Mouse (Mus musculus) heart, adult 2 months (tissue): ENCODE data around the gene Phf14. TPM values are rescaled to one million over a fixed set of nuclear protein-coding genes. Genes with fewer than 3 reads are reported as not detected.

ENCODE experiments used
- DNase-seq, 2 experiments: peaks; one replicate each; pipeline ENCODE4 v3.0.0; 2021
- H3K27ac ChIP-seq: fragments of 200-600 bp; 2 replicates; pipeline ENCODE4 v1.8.1; 2022
- H3K27me3 ChIP-seq: fragments of 200-500 bp; 2 replicates; pipeline ENCODE4 v1.6.1; 2012; ENCODE audit warnings: mild to moderate bottlenecking, low read length, inconsistent platforms, mixed read lengths; ENCODE audit not compliant: control insufficient read depth, insufficient read depth
- H3K36me3 ChIP-seq: fragments of 200-500 bp; 2 replicates; pipeline ENCODE4 v1.6.1; 2012; ENCODE audit warnings: low read length, inconsistent platforms; ENCODE audit not compliant: control insufficient read depth, insufficient read depth
- H3K4me1 ChIP-seq: fragments of 200-500 bp; 2 replicates; pipeline ENCODE4 v1.6.1; 2011; ENCODE audit warnings: low read length; ENCODE audit not compliant: control insufficient read depth, insufficient read depth
- H3K4me3 ChIP-seq: fragments of 200-600 bp; 2 replicates; pipeline ENCODE4 v1.8.1; 2022
- H3K79me2 ChIP-seq: fragments of 200-500 bp; replicated peaks from 2 replicates; pipeline ENCODE4 v1.6.1; 2012; ENCODE audit warnings: mild to moderate bottlenecking, inconsistent platforms, low read length, moderate library complexity, mixed read lengths; ENCODE audit not compliant: control insufficient read depth, insufficient read depth
- H3K9ac ChIP-seq: fragments of 200-500 bp; 2 replicates; pipeline ENCODE4 v1.6.1; 2012; ENCODE audit warnings: low read depth, mild to moderate bottlenecking, control low read depth, inconsistent platforms, low read length, mixed read lengths
- CTCF ChIP-seq: fragments of 200-600 bp; IDR thresholded peaks from 2 replicates; pipeline ENCODE4 v1.8.1; 2022; ENCODE audit warnings: antibody characterized with exemption, mild to moderate bottlenecking, moderate library complexity
- EP300 ChIP-seq: fragments of 200-500 bp; IDR thresholded peaks from 2 replicates; pipeline ENCODE4 v1.6.1; 2011; ENCODE audit warnings: low read depth, low read length, control low read depth; ENCODE audit not compliant: insufficient read depth
- POLR2A ChIP-seq: fragments of 200-500 bp; IDR thresholded peaks from 2 replicates; pipeline ENCODE4 v1.6.1; 2011; ENCODE audit warnings: mild to moderate bottlenecking, low read depth, low read length, control low read depth; ENCODE audit not compliant: insufficient read depth
- WGBS: fragments of 180-500 bp; shearing (Covaris S2); methylation state at CpG from one replicate; pipeline ENCODE4 v1.1.7; 2018; 5-methylcytosine and 5-hydroxymethylcytosine counted together
- intact Hi-C: fragments of 180-260 bp; cut with DNase I; formaldehyde crosslinking; loops from one replicate; pipeline ENCODE4 v1.15.1; 2025
- polyA plus RNA-seq: library from polyadenylated mRNA; depleted of rRNA; stranded (reverse); fragments of >200 nt; gene quantifications from 2 replicates; pipeline ENCODE4 v1.2.3, GENCODE M21; 2012
- total RNA-seq, 2 experiments: library from RNA; stranded (reverse); gene quantifications; 2 replicates each; pipeline ENCODE4 v1.2.3; 2021

Phf14 gene
- total and polyA plus RNA-seq, 3 experiments = 8.4 to 47.4 (median 45.9) TPM

DNA sequence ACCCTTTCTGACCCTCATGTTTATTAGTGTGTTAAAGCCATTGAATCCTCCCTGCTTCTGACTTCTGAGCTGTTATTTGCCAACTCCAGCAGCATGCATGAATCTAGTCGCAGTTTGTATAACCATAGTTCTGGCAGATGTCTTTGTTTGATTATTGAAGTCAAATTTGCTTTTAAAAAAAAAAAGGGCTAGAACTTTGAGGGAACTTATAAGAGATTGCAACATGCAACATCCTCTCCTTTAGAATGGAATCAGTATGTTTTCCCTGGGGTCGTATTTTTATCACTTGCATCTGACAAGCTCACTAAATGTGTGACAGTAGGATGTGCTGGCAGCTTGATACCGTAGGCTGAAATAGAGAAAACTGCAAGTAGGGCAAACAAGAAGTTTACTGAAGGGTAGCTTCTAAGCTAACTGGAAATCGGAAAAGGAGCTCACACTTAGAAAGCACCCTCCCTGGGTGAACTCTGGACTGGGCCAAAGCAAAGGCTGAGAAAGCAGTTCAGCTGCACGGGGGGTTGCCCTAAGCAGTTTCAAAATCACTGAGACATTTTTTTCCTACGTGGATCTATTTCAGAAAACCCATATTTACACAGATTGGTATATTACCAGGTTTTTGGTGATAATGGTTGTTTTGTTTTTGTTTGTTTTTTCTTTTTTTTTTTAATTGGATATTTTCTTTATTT, 175.1 kb downstream of the Phf14 start:
- DNase-seq = no peak
- H3K36me3 ChIP-seq = no peaks in the 10 kb centered on the region
- no peak overlapping the region for H3K4me3 ChIP-seq
- WGBS = 78% methylated on average over 6 of the region's 6 CpGs
- no peak overlapping the region for H3K27ac ChIP-seq
- H3K79me2 ChIP-seq = no peaks in the 10 kb centered on the region
- no peaks in the 10 kb centered on the region for H3K4me1 ChIP-seq
- no peak for TF ChIP-seq POLR2A
- TF ChIP-seq CTCF = no peak
- no peak for TF ChIP-seq EP300
- H3K9ac ChIP-seq = no peak overlapping the region
- intact Hi-C loops = no loop called here
- no peaks in the 10 kb centered on the region for H3K27me3 ChIP-seq

GRCm38 (mm10) chr6:12084721-12085120, 177.1 kb downstream of the Phf14 start:
- Histone ChIP-seq H3K27me3 (no peaks in the 10 kb centered on the region), H3K9ac (no peak overlapping the region), H3K27ac (no peak overlapping the region), H3K4me1 (no peaks in the 10 kb centered on the region), H3K79me2 (no peaks in the 10 kb centered on the region), H3K36me3 (no peaks in the 10 kb centered on the region), H3K4me3 (no peak overlapping the region)
- TF ChIP-seq CTCF = no peak
- no peak for TF ChIP-seq EP300
- no peak for TF ChIP-seq POLR2A
- 94% methylated on average over 5 of the region's 5 CpGs for WGBS
- intact Hi-C loops = no loop called here
- DNase-seq = no peak

DNA sequence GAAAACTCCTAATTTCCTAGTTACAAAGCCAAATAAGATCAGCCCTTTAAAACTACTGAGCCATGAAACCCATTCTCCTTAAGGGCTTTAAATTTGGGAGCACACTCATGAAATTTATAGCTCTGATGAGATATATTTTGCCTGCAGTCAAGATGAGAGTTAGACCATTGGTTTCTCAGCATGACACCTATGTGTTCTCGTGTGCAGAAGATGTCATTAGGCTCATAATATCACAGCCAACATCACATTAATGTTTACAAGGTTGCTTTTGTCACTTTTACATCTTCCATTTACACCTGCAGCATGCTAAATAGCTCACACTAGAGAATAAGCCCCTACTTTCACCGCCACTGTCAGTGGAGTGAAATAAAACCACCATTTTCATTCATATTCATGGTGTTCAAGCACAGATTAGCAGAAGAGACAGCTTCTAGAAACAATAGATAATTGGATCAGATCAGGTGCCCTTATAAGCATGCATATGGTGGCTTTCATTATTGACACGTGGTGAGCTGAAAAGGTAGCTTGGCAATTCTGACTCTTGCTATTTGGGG, 181.9 kb downstream of the Phf14 start:
- H3K9ac ChIP-seq = no peak overlapping the region
- no peaks in the 10 kb centered on the region for H3K27me3 ChIP-seq
- no peaks in the 10 kb centered on the region for H3K36me3 ChIP-seq
- H3K79me2 ChIP-seq = no peaks in the 10 kb centered on the region
- TF ChIP-seq POLR2A (no peak), EP300 (no peak), CTCF (no peak)
- H3K4me1 ChIP-seq = no peaks in the 10 kb centered on the region
- 73% methylated on average over 3 of the region's 3 CpGs for WGBS
- no peak overlapping the region for H3K4me3 ChIP-seq
- H3K27ac ChIP-seq = no peak overlapping the region
- intact Hi-C loops = no loop called here
- DNase-seq = no peak

DNA sequence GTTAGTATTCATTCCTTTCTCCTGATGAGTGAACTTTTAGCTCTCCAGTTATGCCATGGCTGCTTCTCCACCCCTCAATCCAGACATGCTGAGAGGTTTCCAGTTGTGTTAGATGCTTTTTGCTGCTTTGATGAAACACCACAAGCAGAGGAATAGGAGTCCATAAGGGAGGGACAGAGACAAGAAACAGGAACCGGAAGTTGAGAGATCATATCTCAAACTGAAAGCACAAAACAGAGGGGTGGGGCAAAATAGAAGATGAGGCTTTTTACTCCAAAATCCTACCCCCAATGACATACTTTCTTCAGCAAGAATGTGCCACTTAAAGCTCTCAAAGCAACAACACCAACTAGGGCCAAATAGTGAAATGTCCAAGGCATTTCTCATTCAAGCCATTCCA, 188.1 kb downstream of the Phf14 start:
- Histone ChIP-seq H3K27me3 (no peaks in the 10 kb centered on the region), H3K9ac (no peak overlapping the region), H3K36me3 (no peaks in the 10 kb centered on the region), H3K27ac (no peak overlapping the region), H3K79me2 (no peaks in the 10 kb centered on the region), H3K4me1 (no peaks in the 10 kb centered on the region), H3K4me3 (no peak overlapping the region)
- no peak for DNase-seq
- TF ChIP-seq EP300 = no peak
- no peak for TF ChIP-seq CTCF
- no peak for TF ChIP-seq POLR2A
- intact Hi-C loops = no loop called here
- WGBS = 47% methylated on average over 1 of the region's 1 CpGs

- Histone ChIP-seq H3K4me3 (no peak overlapping the region), H3K36me3 (no peaks in the 10 kb centered on the region), H3K27ac (no peak overlapping the region), H3K9ac (no peak overlapping the region), H3K4me1 (no peaks in the 10 kb centered on the region), H3K27me3 (no peaks in the 10 kb centered on the region), H3K79me2 (no peaks in the 10 kb centered on the region)
- DNase-seq = no peak
- intact Hi-C loops = no loop called here
- 67% methylated on average over 4 of the region's 4 CpGs for WGBS
- TF ChIP-seq CTCF (no peak), POLR2A (no peak), EP300 (no peak)
Observed at GRCm38 (mm10) chr6:12097125-12097524, 189.5 kb downstream of the Phf14 start.

DNA sequence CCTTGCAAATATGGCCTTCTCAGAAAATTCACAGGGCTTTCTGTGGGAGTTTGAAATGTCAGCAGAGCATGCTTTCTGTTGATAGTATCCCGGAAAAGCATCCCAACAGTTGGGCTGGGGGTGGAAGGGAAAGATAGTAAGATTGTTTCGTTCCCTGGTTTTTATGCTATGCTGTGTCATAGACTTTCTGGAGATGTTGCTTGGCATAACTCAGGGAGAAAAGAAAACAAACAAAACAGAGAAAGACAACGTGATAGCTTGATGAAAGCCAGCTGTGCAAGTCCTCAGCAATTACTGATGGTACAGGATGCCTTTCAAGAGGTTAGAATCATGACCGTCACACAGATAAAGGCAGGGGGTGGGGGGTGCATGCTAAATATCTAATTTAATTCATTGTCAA, 197.5 kb downstream of the Phf14 start:
- 41% methylated on average over 4 of the region's 4 CpGs for WGBS
- intact Hi-C loops = no loop called here
- Histone ChIP-seq H3K9ac (no peak overlapping the region), H3K4me1 (no peaks in the 10 kb centered on the region), H3K27ac (no peak overlapping the region), H3K36me3 (no peaks in the 10 kb centered on the region), H3K27me3 (no peaks in the 10 kb centered on the region), H3K79me2 (no peaks in the 10 kb centered on the region), H3K4me3 (no peak overlapping the region)
- DNase-seq = no peak
- no peak for TF ChIP-seq POLR2A
- no peak for TF ChIP-seq CTCF
- no peak for TF ChIP-seq EP300
